In genomic region chrX:136825016-136825415, GRCm38 (mm10) we compare ENCODE assay signal across 18 mouse cellular contexts. TPM values are rescaled to one million over a fixed set of nuclear protein-coding genes. Genes with fewer than 3 reads are reported as not detected.
A peak's percentile ranks its signal among the peaks of the same experiment; 100 is the strongest.
DNase-seq lines count a peak whose midpoint lies in the region; ATAC-seq lines count a peak whose summit lies in the region.
"Had no signal": no experiment of that assay in that cellular context is flagged by ENCODE, and none has a peak within 500 bp of the region (broad histone marks: within the 10 kb centered on the region; RNA-seq: fewer than 3 reads in every experiment).

No protein-coding gene starts in this region.

- no peaks in the 10 kb centered on the region for H3K27me3 ChIP-seq in hindbrain, embryonic 16.5 days (replicated peaks; ENCODE audit: control insufficient read depth, insufficient read depth, low read length)
- H3K27me3 ChIP-seq in hindbrain, embryonic 10.5 days (ENCODE audit: insufficient read depth, poor library complexity, severe bottlenecking) = peaks cover 19% of the 10 kb centered on the region; the same call in 1 of the 2 replicates
- no peaks in the 10 kb centered on the region for H3K27me3 ChIP-seq in midbrain, embryonic 14.5 days (ENCODE audit: control insufficient read depth, insufficient read depth, low read length)
- peaks cover 76% of the 10 kb centered on the region for H3K27me3 ChIP-seq in midbrain, embryonic 10.5 days (ENCODE audit: low read depth, poor library complexity, severe bottlenecking)
- no peaks in the 10 kb centered on the region for H3K27me3 ChIP-seq in forebrain, embryonic 14.5 days (replicated peaks; ENCODE audit: control insufficient read depth, insufficient read depth, low read length)
- H3K27me3 ChIP-seq: intestine, embryonic 15.5 days had no signal

- H3K9ac ChIP-seq in hindbrain, embryonic 16.5 days (ENCODE audit: low read depth, low read length) = no peak overlapping the region
- no peak overlapping the region for H3K9ac ChIP-seq in midbrain, embryonic 14.5 days (replicated peaks; ENCODE audit: low read length)
- H3K9ac ChIP-seq in forebrain, embryonic 14.5 days (ENCODE audit: low read length) = no peak overlapping the region
- H3K9ac ChIP-seq: intestine, embryonic 15.5 days; kidney, embryonic 15.5 days had no signal

- no peak overlapping the region for H3K4me2 ChIP-seq in hindbrain, embryonic 16.5 days (ENCODE audit: low read length)
- H3K4me2 ChIP-seq in midbrain, embryonic 14.5 days (ENCODE audit: low read length) = no peak overlapping the region
- H3K4me2 ChIP-seq in forebrain, embryonic 14.5 days (ENCODE audit: low read length) = no peak overlapping the region
- H3K4me2 ChIP-seq: heart, embryonic 11.5 days; intestine, embryonic 15.5 days; kidney, embryonic 15.5 days had no signal

- peak; percentile 82 for ATAC-seq in hindbrain, embryonic 16.5 days
- no peak for ATAC-seq in midbrain, embryonic 14.5 days (ENCODE audit: low FRiP score, low TSS enrichment)
- ATAC-seq in forebrain, embryonic 14.5 days = peak; percentile 26; the same call in 1 of the 2 replicates
- ATAC-seq: intestine, embryonic 15.5 days had no signal

- no peak overlapping the region for H3K4me3 ChIP-seq in hindbrain, embryonic 16.5 days (ENCODE audit: low read length)
- no peak overlapping the region for H3K4me3 ChIP-seq in hindbrain, embryonic 10.5 days
- H3K4me3 ChIP-seq in midbrain, embryonic 14.5 days (replicated peaks; ENCODE audit: low read depth, low read length) = no peak overlapping the region
- H3K4me3 ChIP-seq in midbrain, embryonic 10.5 days = no peak overlapping the region
- no peak overlapping the region for H3K4me3 ChIP-seq in forebrain, embryonic 14.5 days (ENCODE audit: low read depth, low read length)
- H3K4me3 ChIP-seq: intestine, embryonic 15.5 days; kidney, embryonic 15.5 days had no signal

- H3K9me3 ChIP-seq in hindbrain, embryonic 16.5 days (ENCODE audit: control insufficient read depth, low read length) = no peaks in the 10 kb centered on the region
- no peaks in the 10 kb centered on the region for H3K9me3 ChIP-seq in hindbrain, embryonic 10.5 days
- no peaks in the 10 kb centered on the region for H3K9me3 ChIP-seq in midbrain, embryonic 14.5 days (ENCODE audit: control insufficient read depth, low read length)
- no peaks in the 10 kb centered on the region for H3K9me3 ChIP-seq in midbrain, embryonic 10.5 days (replicated peaks)
- H3K9me3 ChIP-seq in forebrain, embryonic 14.5 days (replicated peaks; ENCODE audit: control insufficient read depth, low read length) = no peaks in the 10 kb centered on the region
- H3K9me3 ChIP-seq: intestine, embryonic 15.5 days; kidney, embryonic 15.5 days had no signal

- H3K4me1 ChIP-seq in hindbrain, embryonic 16.5 days (ENCODE audit: control insufficient read depth, insufficient read depth, low read depth, low read length) = no peaks in the 10 kb centered on the region
- H3K4me1 ChIP-seq in hindbrain, embryonic 10.5 days (replicated peaks) = peaks cover 20% of the 10 kb centered on the region
- no peaks in the 10 kb centered on the region for H3K4me1 ChIP-seq in midbrain, embryonic 14.5 days (ENCODE audit: control insufficient read depth, insufficient read depth, low read length)
- peaks cover 21% of the 10 kb centered on the region for H3K4me1 ChIP-seq in midbrain, embryonic 10.5 days
- no peaks in the 10 kb centered on the region for H3K4me1 ChIP-seq in forebrain, embryonic 14.5 days (ENCODE audit: control insufficient read depth, insufficient read depth, low read length)
- H3K4me1 ChIP-seq: intestine, embryonic 15.5 days; kidney, embryonic 15.5 days had no signal

- H3K27ac ChIP-seq in hindbrain, embryonic 16.5 days (ENCODE audit: low read depth, low read length) = no peak overlapping the region
- H3K27ac ChIP-seq in hindbrain, embryonic 10.5 days = no peak overlapping the region
- H3K27ac ChIP-seq in midbrain, embryonic 14.5 days (replicated peaks; ENCODE audit: low read depth, low read length) = 0 out of 2 replicates have a peak overlapping the region, but pooled peaks have one; percentile 13
- no peak overlapping the region for H3K27ac ChIP-seq in midbrain, embryonic 10.5 days (replicated peaks)
- H3K27ac ChIP-seq in forebrain, embryonic 14.5 days (ENCODE audit: low read depth, low read length) = no peak overlapping the region
- H3K27ac ChIP-seq: intestine, embryonic 15.5 days; kidney, embryonic 15.5 days had no signal

- 58% methylated on average over 4 of the region's 4 CpGs for WGBS in hindbrain, embryonic 16.5 days
- WGBS in hindbrain, embryonic 10.5 days = 57% methylated on average over 4 of the region's 4 CpGs
- WGBS in midbrain, embryonic 14.5 days = 50% methylated on average over 4 of the region's 4 CpGs
- WGBS in midbrain, embryonic 10.5 days = 67% methylated on average over 4 of the region's 4 CpGs
- 56% methylated on average over 4 of the region's 4 CpGs for WGBS in forebrain, embryonic 14.5 days

- DNase-seq in hindbrain, embryonic 10.5 days (ENCODE audit: low spot score) = no peak
- DNase-seq in midbrain, embryonic 14.5 days = peak; percentile 61
- no peak for DNase-seq in midbrain, embryonic 10.5 days (ENCODE audit: low spot score)
- peak; percentile 46 for DNase-seq in forebrain, embryonic 14.5 days (ENCODE audit: low spot score)
- peak; percentile 11 to 16 for DNase-seq in right cerebral cortex, postnatal 36 days (ENCODE audit: low spot score in 2 of 2)
- DNase-seq in T-cell, adult 2 months (ENCODE audit: low spot score) = no peak
- DNase-seq: adrenal gland, postnatal 10 days; B cell, adult 2 months; cerebellum, adult 9-10 months; heart, postnatal 14 days; liver; lung, adult 18-20 months; lung, postnatal 36 days had no signal

- no peaks in the 10 kb centered on the region for H3K36me3 ChIP-seq in hindbrain, embryonic 16.5 days (ENCODE audit: control insufficient read depth, insufficient read depth, low read length)
- H3K36me3 ChIP-seq in hindbrain, embryonic 10.5 days = no peaks in the 10 kb centered on the region
- no peaks in the 10 kb centered on the region for H3K36me3 ChIP-seq in midbrain, embryonic 14.5 days (ENCODE audit: control insufficient read depth, insufficient read depth, low read length)
- no peaks in the 10 kb centered on the region for H3K36me3 ChIP-seq in midbrain, embryonic 10.5 days
- no peaks in the 10 kb centered on the region for H3K36me3 ChIP-seq in forebrain, embryonic 14.5 days (ENCODE audit: control insufficient read depth, insufficient read depth, low read length)
- H3K36me3 ChIP-seq: intestine, embryonic 15.5 days; kidney, embryonic 15.5 days had no signal

RNA-seq across cellular contexts. Expression of gene Plp1, which starts 2.5 kb away (rescaled TPM):
- 15.4 and 16.3 TPM in 2 replicates for polyA plus RNA-seq in hindbrain, embryonic 16.5 days (2015; fragmentation: Nextera tagmentation; extraction: Ambion mirVana)
- polyA plus RNA-seq in hindbrain, embryonic 10.5 days (2016; fragmentation: Nextera tagmentation; extraction: Ambion mirVana) = 12.8 and 23.7 TPM in 2 replicates
- 7.1 and 8.1 TPM in 2 replicates for polyA plus RNA-seq in midbrain, embryonic 14.5 days (2014; fragmentation: Nextera tagmentation; extraction: Ambion mirVana)
- polyA plus RNA-seq in midbrain, embryonic 10.5 days (2016; fragmentation: Nextera tagmentation; extraction: Ambion mirVana) = 19.4 and 19.5 TPM in 2 replicates
- polyA plus RNA-seq in forebrain, embryonic 14.5 days (2014; fragmentation: Nextera tagmentation; extraction: Ambion mirVana) = 6.0 and 9.0 TPM in 2 replicates

RNA-seq across cellular contexts. Expression of gene Rab9b, which starts 43.5 kb away (rescaled TPM):
- polyA plus RNA-seq in hindbrain, embryonic 16.5 days (2015; fragmentation: Nextera tagmentation; extraction: Ambion mirVana) = 24.3 and 27.8 TPM in 2 replicates
- polyA plus RNA-seq in hindbrain, embryonic 10.5 days (2016; fragmentation: Nextera tagmentation; extraction: Ambion mirVana) = 1.2 and 2.5 TPM in 2 replicates
- 18.1 and 22.9 TPM in 2 replicates for polyA plus RNA-seq in midbrain, embryonic 14.5 days (2014; fragmentation: Nextera tagmentation; extraction: Ambion mirVana)
- polyA plus RNA-seq in midbrain, embryonic 10.5 days (2016; fragmentation: Nextera tagmentation; extraction: Ambion mirVana) = 1.6 and 3.1 TPM in 2 replicates
- 6.3 and 10.2 TPM in 2 replicates for polyA plus RNA-seq in forebrain, embryonic 14.5 days (2014; fragmentation: Nextera tagmentation; extraction: Ambion mirVana)

RNA-seq across cellular contexts. Expression of gene Glra4, which starts 45.1 kb away (rescaled TPM):
- polyA plus RNA-seq in hindbrain, embryonic 16.5 days (2015; fragmentation: Nextera tagmentation; extraction: Ambion mirVana) = not detected in 2 replicates
- 0.14 TPM in 1 of 2 replicates, not detected in the other for polyA plus RNA-seq in hindbrain, embryonic 10.5 days (2016; fragmentation: Nextera tagmentation; extraction: Ambion mirVana)
- 0.15 TPM in 1 of 2 replicates, not detected in the other for polyA plus RNA-seq in midbrain, embryonic 14.5 days (2014; fragmentation: Nextera tagmentation; extraction: Ambion mirVana)
- 0.11 and 0.14 TPM in 2 replicates for polyA plus RNA-seq in midbrain, embryonic 10.5 days (2016; fragmentation: Nextera tagmentation; extraction: Ambion mirVana)
- polyA plus RNA-seq in forebrain, embryonic 14.5 days (2014; fragmentation: Nextera tagmentation; extraction: Ambion mirVana) = not detected in 2 replicates
- polyA plus RNA-seq: gonadal fat pad, adult 2 months; intestine, embryonic 15.5 days; kidney, embryonic 15.5 days had no signal

Comparison
In these comparisons a context has a peak if more than half of its experiments do, and no peak if none do; other contexts are left out.
1. DNase-seq: peak in midbrain, embryonic 14.5 days (single experiment), forebrain, embryonic 14.5 days (single experiment) and right cerebral cortex, postnatal 36 days (2 of 2); none in hindbrain, embryonic 10.5 days (single experiment), midbrain, embryonic 10.5 days (single experiment) and T-cell, adult 2 months (single experiment).